Mouse (Mus musculus): ENCODE results near the gene Stab2. TPM values are rescaled to one million over a fixed set of nuclear protein-coding genes. Genes with fewer than 3 reads are reported as not detected.

Gene Stab2
- total RNA-seq, 2 experiments from 2014 or later, result 0.17 to 0.40 TPM

Other genes starting within 250 kb of the Stab2 start
- 10 to 100 TPM; 10.7 to 17.5 TPM for gene Gm49358, start 244.1 kb downstream of the Stab2 start, total RNA-seq (2021)
- gene Nt5dc3, start 229.0 kb downstream of the Stab2 start, total RNA-seq (2021), result 10 to 100 TPM; 35.7 to 60.4 TPM
- not detected for gene 1700113H08Rik, start 50.0 kb upstream of the Stab2 start, total RNA-seq (2021)

Data from adrenal gland, postnatal 36 days (tissue).